In the genomic region with DNA sequence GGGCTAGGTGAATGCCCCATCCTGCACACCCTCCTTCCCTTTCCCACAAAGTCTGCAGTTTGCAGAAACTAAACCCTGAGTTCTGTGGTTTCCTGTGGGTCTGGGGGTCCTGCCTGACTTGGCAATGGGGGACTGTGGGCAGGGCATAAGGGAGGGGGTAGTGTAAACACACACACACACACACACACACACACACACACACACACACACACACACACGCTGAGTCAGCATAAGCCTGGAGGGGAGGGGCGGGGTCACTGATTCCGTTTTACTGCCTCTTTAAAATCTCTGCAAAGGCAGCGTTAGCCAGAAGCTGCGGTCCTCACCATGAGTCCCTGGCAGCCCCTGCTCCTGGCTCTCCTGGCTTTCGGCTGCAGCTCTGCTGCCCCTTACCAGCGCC, we compare ENCODE assay signal across 16 mouse cellular contexts. TPM values are rescaled to one million over a fixed set of nuclear protein-coding genes. Genes with fewer than 3 reads are reported as not detected.
DNase-seq lines count a peak whose midpoint lies in the region; ATAC-seq and TF ChIP-seq lines count a peak whose summit lies in the region.
"Had no signal": no experiment of that assay in that cellular context is flagged by ENCODE, and none has a peak within 500 bp of the region (broad histone marks: within the 10 kb centered on the region; RNA-seq: fewer than 3 reads in every experiment).

No protein-coding gene starts in this region.

- H3K27me3 ChIP-seq in midbrain, embryonic 16.5 days (ENCODE audit: control insufficient read depth, insufficient read depth, low read depth, low read length): peaks cover 37% of the 10 kb centered on the region
- peaks cover 49% of the 10 kb centered on the region for H3K27me3 ChIP-seq in midbrain, embryonic 15.5 days (replicated peaks)

- peak overlapping the region; percentile 18; the same call in 1 of the 2 replicates for H3K9ac ChIP-seq in midbrain, embryonic 16.5 days (ENCODE audit: low read depth, low read length)
- H3K9ac ChIP-seq in midbrain, embryonic 15.5 days: no peak overlapping the region
- H3K9ac ChIP-seq: midbrain, embryonic 12.5 days had no signal

- no peak for ATAC-seq in midbrain, embryonic 16.5 days
- no peak for ATAC-seq in midbrain, embryonic 15.5 days (replicated peaks)
- ATAC-seq in frontal cortex, adult (ENCODE audit: low TSS enrichment): no peak
- ATAC-seq: lung, postnatal 0 days had no signal

- H3K36me3 ChIP-seq in midbrain, embryonic 16.5 days (ENCODE audit: control insufficient read depth, insufficient read depth, low read length): no peaks in the 10 kb centered on the region
- no peaks in the 10 kb centered on the region for H3K36me3 ChIP-seq in midbrain, embryonic 15.5 days (replicated peaks)
- H3K36me3 ChIP-seq: forebrain, embryonic 10.5 days; midbrain, embryonic 12.5 days had no signal

- peaks cover 10% of the 10 kb centered on the region for H3K4me1 ChIP-seq in midbrain, embryonic 16.5 days (ENCODE audit: control insufficient read depth, insufficient read depth, low read length)
- H3K4me1 ChIP-seq in midbrain, embryonic 15.5 days: peaks cover 15% of the 10 kb centered on the region

- no peak for TF ChIP-seq CTCF in gastrocnemius, adult 2 months (IDR thresholded peaks at IDR 0.05)

- intact Hi-C loops in gastrocnemius, adult 2 months (cut with DNase I): no loop called here

- WGBS in midbrain, embryonic 16.5 days: 10% methylated on average over 7 of the region's 7 CpGs
- WGBS in midbrain, embryonic 15.5 days: 13% methylated on average over 7 of the region's 7 CpGs

- H3K27ac ChIP-seq in gastrocnemius, adult 2 months: no peak overlapping the region
- H3K27ac ChIP-seq in midbrain, embryonic 16.5 days (ENCODE audit: low read length): no peak overlapping the region
- no peak overlapping the region for H3K27ac ChIP-seq in midbrain, embryonic 15.5 days
- H3K27ac ChIP-seq: forebrain, embryonic 10.5 days; midbrain, embryonic 12.5 days had no signal

- no peaks in the 10 kb centered on the region for H3K9me3 ChIP-seq in midbrain, embryonic 16.5 days (replicated peaks; ENCODE audit: control insufficient read depth, low read length, poor library complexity, severe bottlenecking)
- no peaks in the 10 kb centered on the region for H3K9me3 ChIP-seq in midbrain, embryonic 15.5 days
- H3K9me3 ChIP-seq: forebrain, embryonic 10.5 days; midbrain, embryonic 12.5 days had no signal

- no peak for DNase-seq in gastrocnemius, adult 2 months
- DNase-seq in gastrocnemius, postnatal 4 days (ENCODE audit: low spot score in 2 of 2): no peak
- peak; percentile 54 for DNase-seq in induced T-regulatory cell, adult 2 months (ENCODE audit: low read depth)
- DNase-seq in layer of hippocampus, adult 8-10 months (ENCODE audit: low spot score in 2 of 2): no peak
- DNase-seq in thymus, postnatal 25 days: no peak
- DNase-seq: cerebellum, adult 2 months; embryo, embryonic 11 days; heart, postnatal 4 days; left cerebral cortex, postnatal 4 days; right cerebral cortex, postnatal 25 days had no signal

- H3K4me3 ChIP-seq in gastrocnemius, adult 2 months: peak overlapping the region; percentile 23; the same call in 1 of the 2 replicates
- no peak overlapping the region for H3K4me3 ChIP-seq in midbrain, embryonic 16.5 days (ENCODE audit: low read depth, low read length)
- no peak overlapping the region for H3K4me3 ChIP-seq in midbrain, embryonic 15.5 days
- H3K4me3 ChIP-seq: forebrain, embryonic 10.5 days; midbrain, embryonic 12.5 days had no signal

- H3K4me2 ChIP-seq in midbrain, embryonic 16.5 days (ENCODE audit: low read length): no peak overlapping the region
- no peak overlapping the region for H3K4me2 ChIP-seq in midbrain, embryonic 15.5 days
- H3K4me2 ChIP-seq: midbrain, embryonic 12.5 days had no signal

RNA-seq across cellular contexts. Expression of a gene that starts 7.3 kb away (rescaled TPM):
- 1 to 10 TPM in 1 of 2 experiments, under 1 TPM in 1; 0.46 to 1.1 TPM for total RNA-seq in gastrocnemius, adult 2 months (2021)
- total RNA-seq in gastrocnemius, postnatal 4 days (2021): 1 to 10 TPM in 1 of 2 experiments, under 1 TPM in 1; 0.93 to 1.1 TPM
- 26.7 and 28.0 TPM in 2 replicates for polyA plus RNA-seq in midbrain, embryonic 16.5 days (2015; fragmentation: Nextera tagmentation; extraction: Ambion mirVana)
- polyA plus RNA-seq in midbrain, embryonic 15.5 days (2015; fragmentation: Nextera tagmentation; extraction: Ambion mirVana): 28.9 and 34.3 TPM in 2 replicates
- 1 to 10 TPM; 1.5 to 2.2 (median 2.0) TPM for total RNA-seq in layer of hippocampus, adult 8-10 months (2022)

RNA-seq across cellular contexts. Expression of a gene that starts 12.7 kb away (rescaled TPM):
- total RNA-seq in gastrocnemius, adult 2 months (2021): under 1 TPM; 0.36 to 0.53 TPM
- under 1 TPM; 0.54 to 0.93 TPM for total RNA-seq in gastrocnemius, postnatal 4 days (2021)
- 52.8 and 57.7 TPM in 2 replicates for polyA plus RNA-seq in midbrain, embryonic 16.5 days (2015; fragmentation: Nextera tagmentation; extraction: Ambion mirVana)
- 63.8 and 64.0 TPM in 2 replicates for polyA plus RNA-seq in midbrain, embryonic 15.5 days (2015; fragmentation: Nextera tagmentation; extraction: Ambion mirVana)
- total RNA-seq in layer of hippocampus, adult 8-10 months (2022): 100 to 1,000 TPM; 370 to 437 (median 422) TPM

RNA-seq across cellular contexts. Expression of a gene that starts 36.4 kb away (rescaled TPM):
- 10 to 100 TPM in 1 of 2 experiments, 1 to 10 TPM in 1; 9.7 to 10.5 TPM for total RNA-seq in gastrocnemius, adult 2 months (2021)
- total RNA-seq in gastrocnemius, postnatal 4 days (2021): 10 to 100 TPM; 11.7 to 14.3 TPM
- polyA plus RNA-seq in midbrain, embryonic 16.5 days (2015; fragmentation: Nextera tagmentation; extraction: Ambion mirVana): 16.2 and 16.9 TPM in 2 replicates
- 17.8 and 18.9 TPM in 2 replicates for polyA plus RNA-seq in midbrain, embryonic 15.5 days (2015; fragmentation: Nextera tagmentation; extraction: Ambion mirVana)
- 10 to 100 TPM; 24.8 to 33.0 (median 29.0) TPM for total RNA-seq in layer of hippocampus, adult 8-10 months (2022)

Comparison
In these comparisons a context has a peak if more than half of its experiments do, and no peak if none do; other contexts are left out.
1. RNA of a gene that starts 12.7 kb away (total RNA-seq): 370 to 437 TPM in layer of hippocampus, adult 8-10 months; 0.54 to 0.93 TPM in gastrocnemius, postnatal 4 days and 0.36 to 0.53 TPM in gastrocnemius, adult 2 months; every median in the first group is over 100 times any median in the second.